Mouse (Mus musculus) hindbrain, embryonic 16.5 days (tissue): ENCODE results near the gene Adad1. TPM values are rescaled to one million over a fixed set of nuclear protein-coding genes. Genes with fewer than 3 reads are reported as not detected.
A peak's percentile ranks its signal among the peaks of the same experiment; 100 is the strongest.

Experiments used
- ATAC-seq: fragments of 200-750 bp; cut with Nextera tagmentation; 2 replicates; pipeline ENCODE4 v1.8.0; 2017; ENCODE audit warnings: moderate TSS enrichment, moderate library complexity
- H3K27ac ChIP-seq: fragments of 300-500 bp; sonication (generic); 2 replicates; pipeline ENCODE4 v1.5.1; 2014; ENCODE audit warnings: low read depth, mild to moderate bottlenecking, control low read depth, low read length, moderate library complexity
- H3K27me3 ChIP-seq: fragments of 300-500 bp; sonication (generic); replicated peaks from 2 replicates; pipeline ENCODE4 v1.6.1; 2014; ENCODE audit warnings: low read length; ENCODE audit not compliant: control insufficient read depth, insufficient read depth
- H3K36me3 ChIP-seq: fragments of 300-500 bp; sonication (generic); 2 replicates; pipeline ENCODE4 v1.6.1; 2014; ENCODE audit warnings: mild to moderate bottlenecking, low read length, moderate library complexity, mixed read lengths; ENCODE audit not compliant: control insufficient read depth, insufficient read depth
- H3K4me1 ChIP-seq: fragments of 300-500 bp; sonication (generic); 2 replicates; pipeline ENCODE4 v1.6.1; 2014; ENCODE audit warnings: low read depth, low read length; ENCODE audit not compliant: control insufficient read depth, insufficient read depth
- H3K4me2 ChIP-seq: fragments of 300-500 bp; sonication (generic); 2 replicates; pipeline ENCODE4 v1.6.1; 2014; ENCODE audit warnings: mild to moderate bottlenecking, low read length, control low read depth, moderate library complexity
- H3K4me3 ChIP-seq: fragments of 300-500 bp; sonication (generic); 2 replicates; pipeline ENCODE4 v1.5.1; 2014; ENCODE audit warnings: mild to moderate bottlenecking, low read length, control low read depth, moderate library complexity
- H3K9ac ChIP-seq: fragments of 300-500 bp; sonication (generic); 2 replicates; pipeline ENCODE4 v1.6.1; 2014; ENCODE audit warnings: low read depth, mild to moderate bottlenecking, control low read depth, low read length, moderate library complexity
- H3K9me3 ChIP-seq: fragments of 300-500 bp; sonication (generic); 2 replicates; pipeline ENCODE4 v1.6.1; 2014; ENCODE audit warnings: mild to moderate bottlenecking, low read length, moderate library complexity; ENCODE audit not compliant: control insufficient read depth
- WGBS: fragments of 180-500 bp; shearing (Covaris S2); extraction: QIAGEN DNeasy Blood & Tissue Kit; methylation state at CpG from one replicate; pipeline ENCODE4 v1.1.7; 2014; 5-methylcytosine and 5-hydroxymethylcytosine counted together
- polyA plus RNA-seq: library from polyadenylated mRNA; unstranded; fragments of >200 nt; fragmentation: Nextera tagmentation; extraction: Ambion mirVana; gene quantifications from 2 replicates; pipeline ENCODE4 v1.2.1, GENCODE M21; 2015

The Adad1 gene
- polyA plus RNA-seq: 0.07 and 0.25 TPM in 2 replicates

GRCm38 (mm10) chr3:37063406-37063805 lies at the start of gene Adad1:
Gene Adad1 (plus strand): TSS chr3:37063527.
- peak within 1 kb of the TSS; percentile 29 for H3K4me3 ChIP-seq
- H3K27ac ChIP-seq: no peak within 1 kb of the TSS
- H3K9me3 ChIP-seq: peaks cover 9% of the 10 kb centered on the region
- peak within 1 kb of the TSS; percentile 46 for H3K4me2 ChIP-seq
- 59% methylated on average over 39 of the region's 39 CpGs for WGBS
- H3K36me3 ChIP-seq: no peaks in the 10 kb centered on the region
- no peaks in the 10 kb centered on the region for H3K27me3 ChIP-seq
- H3K4me1 ChIP-seq: no peaks in the 10 kb centered on the region
- peak; percentile 45; the same call in 1 of the 2 replicates for ATAC-seq
- no peak within 1 kb of the TSS for H3K9ac ChIP-seq

DNA sequence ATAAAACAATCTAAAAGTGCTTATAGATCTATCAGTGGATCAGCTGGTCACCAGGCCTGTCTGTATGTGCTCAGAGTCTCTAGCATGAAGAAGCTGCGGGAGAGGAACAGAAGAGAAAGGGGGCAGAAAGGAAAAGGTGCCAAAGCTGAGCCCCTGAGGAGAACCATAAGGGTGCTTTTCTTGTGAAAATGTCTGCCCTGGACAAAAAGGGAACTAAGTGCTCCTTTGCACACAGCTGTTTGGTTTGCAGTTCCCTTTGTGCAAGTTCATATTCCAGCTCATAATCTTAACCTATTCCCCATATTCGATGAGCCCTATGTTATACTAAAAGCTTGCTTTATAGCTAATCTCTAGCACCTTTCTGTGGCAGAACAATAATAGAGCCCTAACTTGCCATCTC lies 25.3 kb upstream of the Adad1 start:
- Histone ChIP-seq H3K27me3 (no peaks in the 10 kb centered on the region), H3K9ac (no peak overlapping the region), H3K4me2 (no peak overlapping the region), H3K4me3 (no peak overlapping the region), H3K27ac (no peak overlapping the region), H3K4me1 (no peaks in the 10 kb centered on the region), H3K36me3 (peaks cover 28% of the 10 kb centered on the region), H3K9me3 (no peaks in the 10 kb centered on the region)
- ATAC-seq: no peak
- WGBS: 90% methylated on average over 2 of the region's 2 CpGs

GRCm38 (mm10) chr3:37039811-37040210 lies 23.5 kb upstream of the Adad1 start:
- H3K9ac ChIP-seq: no peak overlapping the region
- no peak overlapping the region for H3K4me2 ChIP-seq
- H3K27me3 ChIP-seq: no peaks in the 10 kb centered on the region
- H3K36me3 ChIP-seq: peaks cover 31% of the 10 kb centered on the region
- H3K27ac ChIP-seq: no peak overlapping the region
- no peak overlapping the region for H3K4me3 ChIP-seq
- no peaks in the 10 kb centered on the region for H3K4me1 ChIP-seq
- ATAC-seq: no peak
- no peaks in the 10 kb centered on the region for H3K9me3 ChIP-seq

GRCm38 (mm10) chr3:37051491-37051890 lies 11.8 kb upstream of the Adad1 start:
- Histone ChIP-seq H3K4me3 (no peak overlapping the region), H3K9ac (no peak overlapping the region), H3K4me1 (no peaks in the 10 kb centered on the region), H3K9me3 (no peaks in the 10 kb centered on the region), H3K27ac (no peak overlapping the region), H3K27me3 (no peaks in the 10 kb centered on the region), H3K36me3 (peaks cover 28% of the 10 kb centered on the region), H3K4me2 (no peak overlapping the region)
- WGBS: 97% methylated on average over 1 of the region's 1 CpGs
- ATAC-seq: no peak

GRCm38 (mm10) chr3:37073211-37073610 lies 9.9 kb downstream of the Adad1 start:
- Histone ChIP-seq H3K4me1 (no peaks in the 10 kb centered on the region), H3K9ac (no peak overlapping the region)
- no peak for ATAC-seq

GRCm38 (mm10) chr3:37084860-37085259 lies 21.5 kb downstream of the Adad1 start:
- no peak overlapping the region for H3K9ac ChIP-seq
- no peaks in the 10 kb centered on the region for H3K36me3 ChIP-seq
- WGBS: 83% methylated on average over 4 of the region's 4 CpGs
- H3K4me2 ChIP-seq: no peak overlapping the region
- H3K27ac ChIP-seq: no peak overlapping the region
- H3K27me3 ChIP-seq: no peaks in the 10 kb centered on the region
- no peaks in the 10 kb centered on the region for H3K9me3 ChIP-seq
- H3K4me1 ChIP-seq: no peaks in the 10 kb centered on the region
- no peak for ATAC-seq
- H3K4me3 ChIP-seq: no peak overlapping the region

More at GRCm38 (mm10) chr3:37073211-37073610, 9.9 kb downstream of the Adad1 start:
- Histone ChIP-seq H3K4me2 (no peak overlapping the region), H3K27ac (no peak overlapping the region), H3K9me3 (no peaks in the 10 kb centered on the region; the same call in 1 of the 2 replicates), H3K27me3 (no peaks in the 10 kb centered on the region), H3K36me3 (no peaks in the 10 kb centered on the region), H3K4me3 (no peak overlapping the region)

DNA sequence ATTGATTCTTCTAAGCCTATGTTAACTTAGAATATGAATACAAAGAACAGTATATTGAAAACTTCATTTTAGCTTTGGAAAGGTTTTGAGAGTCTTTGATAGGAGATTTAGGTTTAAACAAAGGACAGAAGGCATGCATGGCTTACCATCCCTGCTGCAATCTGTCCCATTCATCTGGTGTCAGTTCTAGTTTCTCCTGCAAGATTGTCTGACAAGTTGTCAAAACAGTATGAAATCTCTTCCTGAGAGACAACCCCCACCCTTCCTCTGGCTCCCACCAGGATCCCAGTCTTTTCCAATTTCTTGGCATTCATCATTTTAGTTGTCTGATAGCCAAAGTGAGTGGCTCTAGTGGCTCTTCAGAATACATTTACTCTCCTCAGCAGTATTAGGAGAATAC lies 27.4 kb downstream of the Adad1 start:
- no peaks in the 10 kb centered on the region for H3K4me1 ChIP-seq
- no peaks in the 10 kb centered on the region for H3K27me3 ChIP-seq
- H3K27ac ChIP-seq: no peak overlapping the region
- H3K36me3 ChIP-seq: no peaks in the 10 kb centered on the region
- no peak for ATAC-seq
- no peaks in the 10 kb centered on the region for H3K9me3 ChIP-seq
- no peak overlapping the region for H3K4me3 ChIP-seq
- H3K9ac ChIP-seq: no peak overlapping the region
- H3K4me2 ChIP-seq: no peak overlapping the region

DNA sequence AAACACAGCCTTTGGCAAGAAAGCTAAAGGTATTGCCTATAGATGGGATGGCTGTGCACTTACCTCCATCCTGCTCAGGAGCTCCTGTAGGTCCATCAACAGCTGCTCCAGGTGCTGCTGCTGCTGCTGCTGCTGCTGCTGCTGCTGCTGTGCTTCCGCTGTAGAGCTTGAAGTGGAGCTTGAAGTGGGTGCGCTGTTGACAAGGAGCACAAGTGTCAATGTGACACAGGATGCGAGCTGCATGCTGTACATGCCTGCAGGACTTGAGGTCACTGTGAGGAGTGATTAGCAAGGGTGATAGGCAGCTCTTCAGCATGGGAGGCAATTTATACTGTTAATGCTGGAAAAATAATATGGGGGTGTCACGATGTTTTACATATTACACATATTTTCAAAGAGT lies 62.3 kb downstream of the Adad1 start, which contains the start of gene Il2:
Il2 (minus strand) TSS at position 305 of the 400 bp plus-strand sequence.
- Histone ChIP-seq H3K36me3 (no peaks in the 10 kb centered on the region), H3K27me3 (no peaks in the 10 kb centered on the region), H3K9me3 (no peaks in the 10 kb centered on the region), H3K4me2 (no peak within 1 kb of the TSS), H3K27ac (no peak within 1 kb of the TSS), H3K4me1 (no peaks in the 10 kb centered on the region), H3K4me3 (no peak within 1 kb of the TSS), H3K9ac (no peak within 1 kb of the TSS)
- WGBS: 86% methylated on average over 4 of the region's 4 CpGs
- ATAC-seq: no peak

DNA sequence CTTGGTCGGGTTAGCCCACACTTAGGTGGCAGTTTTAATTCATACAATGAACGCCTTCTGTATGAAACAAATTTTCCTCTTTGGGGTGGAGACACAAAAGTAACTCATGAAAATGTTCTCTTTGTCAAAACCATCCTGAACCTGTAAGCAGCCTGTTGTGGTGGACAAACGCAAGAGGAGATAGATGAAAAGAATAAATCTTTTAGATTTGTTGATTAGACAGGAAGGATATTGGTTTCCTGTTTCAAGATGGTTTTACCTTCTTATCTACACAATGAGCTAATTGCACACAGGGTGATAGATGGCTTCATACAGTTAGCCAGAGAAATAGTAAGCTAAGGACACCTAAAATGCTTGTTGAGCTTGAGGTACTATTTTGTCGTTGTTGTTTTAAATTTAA lies 62.8 kb downstream of the Adad1 start:
- H3K27me3 ChIP-seq: no peaks in the 10 kb centered on the region
- no peak for ATAC-seq
- H3K36me3 ChIP-seq: no peaks in the 10 kb centered on the region
- H3K27ac ChIP-seq: no peak overlapping the region
- H3K4me3 ChIP-seq: no peak overlapping the region
- no peak overlapping the region for H3K9ac ChIP-seq
- H3K4me1 ChIP-seq: no peaks in the 10 kb centered on the region
- 86% methylated on average over 4 of the region's 4 CpGs for WGBS
- no peak overlapping the region for H3K4me2 ChIP-seq
- no peaks in the 10 kb centered on the region for H3K9me3 ChIP-seq

- Histone ChIP-seq H3K27ac (no peak overlapping the region), H3K27me3 (no peaks in the 10 kb centered on the region), H3K4me3 (no peak overlapping the region), H3K4me1 (no peaks in the 10 kb centered on the region), H3K36me3 (no peaks in the 10 kb centered on the region), H3K4me2 (no peak overlapping the region), H3K9me3 (no peaks in the 10 kb centered on the region), H3K9ac (no peak overlapping the region)
- ATAC-seq: no peak
- 56% methylated on average over 4 of the region's 4 CpGs for WGBS
Observed at GRCm38 (mm10) chr3:37128269-37128668, 64.9 kb downstream of the Adad1 start.
